Mouse (Mus musculus) layer of hippocampus, postnatal 10 days (tissue): ENCODE data around the gene Rce1. TPM values are rescaled to one million over a fixed set of nuclear protein-coding genes. Genes with fewer than 3 reads are reported as not detected.
"Not testable (repeated sequence)": the region's sequence is repeated elsewhere in the genome, so short reads cannot be mapped to it uniquely, and the experiment has no call there.

Experiments
- DNase-seq, 2 experiments: peaks; one replicate each; pipeline ENCODE4 v3.0.0; 2021; ENCODE audit warnings: low spot score in 2 of 2
- total RNA-seq, 2 experiments: library from RNA; stranded (reverse); gene quantifications; 2 replicates each; pipeline ENCODE4 v1.2.3; 2021

Gene Rce1
- total RNA-seq, 2 experiments from 2014 or later: 19.8 to 20.9 TPM

DNA sequence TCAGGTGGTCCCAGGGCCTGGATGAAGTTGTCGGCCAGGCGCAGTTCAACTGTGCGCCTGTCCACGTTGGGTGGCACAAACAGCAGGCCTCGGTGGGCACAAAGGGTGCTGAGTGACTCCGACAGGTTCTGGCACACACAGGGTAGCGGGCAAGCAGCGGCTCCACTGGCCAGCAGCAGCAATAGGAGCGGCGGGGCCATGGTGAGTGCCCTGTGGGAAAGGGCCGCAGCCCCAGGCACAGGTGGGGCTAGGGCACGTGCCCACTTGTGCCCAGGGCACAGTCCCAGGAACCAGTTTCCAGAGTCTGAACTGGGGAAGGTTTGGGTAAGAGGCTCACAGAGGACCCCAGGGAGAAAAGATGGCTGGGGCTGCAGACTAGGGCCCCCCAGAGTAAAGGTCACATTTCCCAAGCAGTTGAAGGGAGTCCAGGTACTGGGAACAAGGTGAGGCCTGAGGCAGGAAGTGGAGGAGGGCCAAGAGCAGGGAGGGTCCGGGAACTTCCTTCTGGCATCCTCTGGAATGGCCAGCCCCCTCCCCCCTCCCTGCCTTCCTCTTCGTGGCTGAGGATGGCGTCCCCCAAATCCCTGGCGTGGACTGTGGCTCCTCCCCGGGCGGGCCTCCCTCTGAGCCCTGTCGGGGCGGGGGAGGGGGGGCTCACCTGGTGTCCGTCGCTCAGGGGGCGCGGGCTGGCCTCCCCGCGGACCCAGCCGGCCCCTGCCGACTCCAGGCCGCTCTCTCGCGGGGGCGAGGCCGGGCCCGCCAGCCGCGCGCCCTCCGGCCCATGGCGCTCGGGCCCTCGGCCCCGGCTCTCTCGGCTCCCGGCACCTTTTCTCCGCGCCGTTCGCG, 10.9 kb downstream of the Rce1 start:
- DNase-seq: peak in 1 of 2 experiments; percentile 55

DNA sequence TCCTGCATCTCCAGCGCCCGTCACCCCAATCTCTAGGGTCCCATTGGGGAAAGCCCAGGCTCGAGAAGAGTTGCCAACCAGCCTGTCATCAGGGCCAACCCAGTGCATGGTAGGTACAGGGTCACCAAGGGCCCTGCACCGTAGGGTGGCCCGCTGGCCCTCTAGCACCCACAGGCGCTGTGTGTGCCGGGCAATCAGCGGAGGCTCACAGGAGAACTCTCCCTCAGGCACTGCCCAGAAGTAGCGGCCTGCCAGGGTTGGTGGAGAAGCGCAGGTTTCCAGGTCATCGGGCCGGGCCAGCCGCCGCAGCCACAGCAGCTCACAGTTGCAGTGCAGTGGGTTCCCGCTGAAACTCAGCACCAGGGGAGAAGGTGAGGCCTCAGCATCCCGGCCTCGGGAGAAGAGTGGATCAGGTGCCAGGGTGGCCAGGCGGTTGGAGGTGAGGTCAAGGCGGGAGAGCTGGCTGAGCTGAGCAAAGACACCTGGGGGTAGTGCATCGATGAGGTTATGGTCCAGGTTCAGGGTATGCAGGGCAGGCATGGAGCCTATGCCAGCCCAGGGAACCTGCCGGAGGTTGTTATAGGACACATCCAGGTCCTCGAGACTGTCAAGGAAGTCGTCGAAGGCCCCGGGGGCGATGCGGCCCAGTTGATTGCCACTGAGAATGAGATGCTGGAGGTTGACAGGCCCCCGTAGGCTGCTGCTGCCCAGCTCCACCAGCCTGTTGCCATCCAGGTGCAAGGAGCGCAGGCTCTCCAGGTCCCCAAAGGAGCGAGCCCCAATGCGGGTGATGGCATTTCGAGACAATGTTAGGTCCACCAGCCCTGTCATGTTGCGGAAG, 11.8 kb downstream of the Rce1 start:
- no peak for DNase-seq

DNA sequence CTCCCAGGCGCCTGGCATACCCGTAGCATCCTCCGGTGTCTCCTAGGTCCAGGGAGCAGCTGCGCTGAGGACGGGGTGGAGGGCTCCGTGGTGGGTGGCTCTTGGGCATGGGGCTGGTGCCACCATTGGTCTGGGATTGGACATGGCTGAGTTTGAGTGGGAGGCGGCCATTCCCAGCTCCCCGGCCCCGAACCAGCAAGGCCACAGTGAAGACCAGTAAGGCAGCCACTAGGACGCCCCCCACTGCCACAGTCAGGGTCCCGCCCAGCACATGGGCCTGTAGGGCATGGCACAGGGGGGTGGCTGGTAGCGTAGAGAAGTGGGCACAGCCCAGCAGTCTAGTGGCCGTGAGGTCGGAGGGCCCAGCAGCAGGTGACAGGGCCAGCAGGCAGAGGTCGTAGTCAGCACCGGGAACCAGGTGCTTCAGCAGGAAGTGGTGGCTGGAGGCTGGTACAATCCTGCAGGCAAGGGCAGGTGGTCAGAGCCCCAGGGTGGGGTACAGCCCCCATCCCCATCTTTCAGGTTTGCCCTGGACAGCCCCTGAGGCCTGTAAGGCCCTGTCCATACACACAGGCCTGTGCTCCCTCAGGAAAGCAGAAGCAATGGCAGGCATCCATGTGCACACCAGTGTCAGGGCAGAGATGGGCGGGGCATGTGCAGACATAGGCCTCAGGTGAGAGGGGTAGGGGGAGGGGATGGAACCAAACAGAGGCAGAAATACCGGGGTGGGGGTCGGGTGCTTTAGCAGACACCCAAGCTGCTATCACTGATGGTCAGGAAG, 13.1 kb downstream of the Rce1 start:
- DNase-seq: no peak

DNA sequence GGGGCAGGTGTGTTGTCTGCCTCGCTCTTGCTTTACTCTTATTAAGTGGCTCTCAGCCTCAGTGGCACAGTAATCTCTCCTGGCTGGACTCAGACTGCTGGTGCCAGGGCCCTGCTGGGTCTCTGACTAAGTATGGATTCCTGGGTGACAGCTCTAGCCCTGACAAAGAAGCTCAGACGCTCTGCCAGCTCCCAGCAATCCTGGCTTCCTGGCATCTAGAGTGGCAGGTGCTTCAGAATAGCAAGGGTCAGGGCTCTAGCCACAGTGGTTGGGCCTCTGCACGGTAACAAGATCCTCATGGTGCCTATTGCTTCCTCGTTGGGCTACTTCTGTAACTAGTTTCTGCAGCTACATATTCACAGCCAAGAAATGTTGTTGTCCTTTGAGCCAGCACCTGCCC, 15.3 kb downstream of the Rce1 start:
- no peak for DNase-seq

DNA sequence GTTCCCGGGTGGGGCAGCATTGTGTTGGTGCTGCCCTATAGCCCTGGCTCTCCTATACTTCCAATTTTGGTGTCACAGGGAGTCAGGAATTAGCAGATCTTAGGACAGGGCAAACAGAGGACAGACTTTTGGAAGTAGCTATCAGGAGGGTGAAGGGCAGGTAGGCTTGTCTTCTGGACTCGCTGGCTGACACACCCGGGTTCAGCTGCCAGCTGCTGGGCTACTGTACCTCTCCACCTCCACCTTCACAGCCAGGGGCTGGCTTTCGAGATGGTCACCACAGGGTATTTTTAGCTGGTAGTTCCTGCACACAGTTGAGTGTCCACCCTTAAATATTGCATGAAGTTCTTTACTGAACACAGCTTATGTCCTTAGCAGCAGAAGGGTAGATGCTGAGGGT, 16.9 kb downstream of the Rce1 start:
- DNase-seq: no peak

DNA sequence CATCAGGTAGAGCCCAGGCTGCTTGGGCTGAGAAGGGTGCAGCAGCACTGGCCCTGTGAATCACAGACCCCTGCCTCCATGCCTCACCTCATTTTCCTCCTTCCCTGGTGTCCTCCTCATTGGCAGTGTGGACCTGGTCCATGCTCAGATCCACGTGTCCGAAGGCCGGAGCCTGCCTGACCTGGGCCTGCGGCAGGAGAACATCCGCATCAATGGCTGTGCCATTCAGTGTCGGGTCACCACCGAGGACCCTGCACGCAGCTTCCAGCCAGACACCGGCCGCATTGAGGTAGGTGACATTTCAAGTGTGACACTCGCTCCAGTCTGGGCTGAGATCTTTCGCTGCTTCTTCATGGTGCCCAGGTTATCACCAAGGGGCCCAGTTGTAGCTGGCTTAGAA, 18.0 kb downstream of the Rce1 start:
- DNase-seq: no peak

DNA sequence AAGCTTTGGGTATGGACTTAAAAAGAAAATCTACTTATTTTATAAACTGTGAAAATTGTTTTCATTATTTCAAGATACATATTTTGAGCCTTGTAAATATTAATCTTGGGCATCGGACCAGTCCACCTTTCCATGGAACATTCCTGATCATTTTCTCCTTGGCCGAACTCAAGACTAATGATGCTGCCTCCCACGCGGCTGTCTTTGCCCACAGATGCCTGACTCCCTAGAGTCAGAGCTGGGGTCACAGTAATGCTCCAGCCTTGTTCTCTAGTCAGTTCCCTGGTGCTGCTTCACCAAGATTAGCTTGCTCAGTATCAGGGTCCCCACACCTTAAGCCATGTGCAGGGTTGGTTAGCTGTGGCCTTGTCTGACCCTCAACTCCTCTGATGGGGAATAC, 19.8 kb downstream of the Rce1 start:
- no peak for DNase-seq

DNA sequence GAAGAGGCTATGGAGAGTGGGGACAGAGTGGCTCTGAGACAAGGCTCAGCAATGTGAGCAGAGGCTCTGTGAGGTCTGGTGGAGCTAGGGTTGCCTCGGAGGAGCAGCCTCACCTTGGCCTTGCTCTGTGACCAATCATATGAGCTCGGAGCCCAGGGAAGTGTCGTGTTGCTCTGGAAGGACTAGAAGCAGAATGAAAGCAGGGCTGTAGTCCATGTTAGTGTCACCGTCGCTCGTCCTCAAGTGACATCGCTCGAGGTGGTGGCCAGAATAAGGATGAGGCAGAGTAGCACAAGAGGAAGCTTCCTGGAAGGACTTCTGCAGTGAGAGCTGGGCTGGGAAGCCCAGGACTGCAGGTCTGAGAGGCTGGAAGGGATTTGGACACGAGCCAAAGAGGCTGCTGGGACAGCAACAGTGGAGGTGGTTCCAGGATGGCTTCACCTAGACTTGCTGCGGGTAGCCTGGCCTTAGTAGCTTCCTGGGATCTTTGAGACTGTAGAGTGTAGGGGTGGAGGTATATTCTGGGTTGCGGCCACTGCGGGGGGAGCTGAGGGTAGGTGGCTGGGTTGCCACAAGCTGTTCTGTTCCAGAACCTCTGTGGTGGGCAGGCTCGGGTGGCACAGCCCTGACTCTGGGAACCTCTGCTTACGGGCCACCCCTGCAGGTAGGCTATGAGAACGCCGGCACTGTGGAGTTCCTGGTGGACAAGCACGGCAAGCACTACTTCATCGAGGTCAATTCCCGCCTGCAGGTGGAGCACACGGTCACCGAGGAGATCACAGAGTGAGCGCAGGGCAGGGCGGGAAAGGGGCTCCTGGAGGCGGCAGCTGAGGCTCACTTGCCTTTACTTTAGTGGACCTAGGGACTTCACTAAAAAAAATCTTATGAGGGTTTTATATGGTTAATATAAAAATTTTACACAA, 21.4 kb downstream of the Rce1 start:
- DNase-seq: no peak

DNA sequence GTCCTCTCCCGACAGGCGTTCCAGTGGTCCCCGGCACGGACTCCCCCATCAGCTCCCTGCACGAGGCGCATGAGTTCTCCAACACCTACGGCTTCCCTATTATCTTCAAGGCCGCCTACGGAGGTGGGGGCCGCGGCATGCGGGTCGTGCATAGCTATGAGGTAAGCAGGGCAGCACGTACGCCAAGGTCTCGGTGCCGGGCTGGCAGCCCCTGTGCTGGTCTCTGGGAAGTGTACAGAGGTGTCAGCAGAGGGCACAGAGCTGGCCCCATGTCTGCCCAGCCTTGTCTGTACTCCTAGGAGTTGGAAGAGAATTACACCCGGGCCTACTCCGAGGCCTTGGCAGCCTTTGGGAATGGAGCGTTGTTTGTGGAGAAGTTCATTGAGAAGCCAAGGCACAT, 23.0 kb downstream of the Rce1 start:
- no peak for DNase-seq

DNA sequence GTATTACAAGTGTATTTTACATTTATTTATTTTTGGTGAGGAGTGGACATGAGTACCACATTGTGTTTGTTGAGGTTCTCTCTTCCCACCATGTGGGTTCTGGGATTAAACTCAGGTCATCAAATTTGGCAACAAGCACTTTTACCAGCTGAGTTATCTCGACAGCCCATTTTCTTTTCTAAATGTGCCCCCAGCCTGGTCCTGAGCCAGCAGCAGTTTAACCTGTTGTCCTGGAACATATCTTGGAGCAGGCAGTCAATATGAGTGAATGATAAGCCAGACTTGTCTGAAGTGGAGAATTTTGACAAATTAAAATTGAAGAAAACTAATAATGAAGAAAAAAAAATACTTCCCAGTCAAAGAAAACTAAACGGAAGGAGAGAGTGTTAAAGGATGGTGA, 29.4 kb downstream of the Rce1 start:
- no peak for DNase-seq

DNA sequence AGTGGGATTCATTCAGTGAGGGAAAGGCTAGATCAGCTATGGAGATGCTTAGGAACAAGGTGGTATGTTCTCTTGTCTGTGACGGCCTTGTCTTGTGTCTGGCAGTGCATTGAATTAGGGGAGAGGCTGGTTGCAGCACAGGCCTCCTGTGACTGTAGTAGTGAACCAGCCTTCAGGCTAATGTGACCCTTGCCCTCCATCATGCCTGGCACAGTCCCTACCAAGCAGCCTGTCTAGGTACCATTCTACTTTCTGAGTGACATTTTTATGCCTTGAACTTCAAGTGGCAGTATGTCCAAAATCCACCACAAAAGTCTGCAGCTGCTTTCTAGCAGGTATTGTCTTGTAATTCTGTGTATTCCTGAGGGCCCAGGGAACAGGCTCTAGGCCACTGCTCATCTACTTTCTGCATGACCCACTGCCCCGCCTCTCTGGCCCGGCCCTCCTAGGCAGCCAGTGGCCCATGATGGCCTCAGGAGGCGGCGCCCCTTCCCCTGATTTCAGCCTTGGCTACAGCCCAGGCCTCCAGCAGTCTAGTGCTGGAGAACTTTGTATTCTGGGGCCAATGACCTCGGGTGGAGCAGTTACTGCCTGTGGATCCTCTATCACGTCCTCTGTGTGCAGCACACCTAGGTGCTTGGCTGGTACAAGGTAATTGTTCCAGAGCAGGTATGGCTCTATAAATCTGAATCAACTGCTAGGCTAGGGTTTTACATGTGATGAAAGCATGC, 31.5 kb downstream of the Rce1 start:
- DNase-seq: no peak

DNA sequence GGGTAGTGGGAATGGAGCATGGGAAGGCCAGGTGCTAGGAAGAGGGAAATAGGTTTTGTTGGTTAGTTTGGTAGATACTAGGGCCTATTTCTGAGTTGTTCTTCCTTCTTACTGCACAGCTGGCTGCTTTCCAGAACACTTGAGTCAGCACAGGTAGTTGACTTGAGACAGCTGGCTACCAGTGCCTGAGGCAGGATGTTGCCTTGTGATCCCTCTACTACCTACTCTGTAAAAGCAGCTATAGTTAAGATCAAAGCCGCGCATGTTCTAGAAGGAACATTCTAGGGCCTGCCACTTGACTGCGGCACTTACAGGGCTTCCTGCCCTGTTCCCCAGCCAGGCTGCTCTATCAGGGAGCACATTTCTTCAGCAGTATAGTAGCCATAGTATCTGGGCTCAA, 35.4 kb downstream of the Rce1 start:
- DNase-seq: no peak

DNA sequence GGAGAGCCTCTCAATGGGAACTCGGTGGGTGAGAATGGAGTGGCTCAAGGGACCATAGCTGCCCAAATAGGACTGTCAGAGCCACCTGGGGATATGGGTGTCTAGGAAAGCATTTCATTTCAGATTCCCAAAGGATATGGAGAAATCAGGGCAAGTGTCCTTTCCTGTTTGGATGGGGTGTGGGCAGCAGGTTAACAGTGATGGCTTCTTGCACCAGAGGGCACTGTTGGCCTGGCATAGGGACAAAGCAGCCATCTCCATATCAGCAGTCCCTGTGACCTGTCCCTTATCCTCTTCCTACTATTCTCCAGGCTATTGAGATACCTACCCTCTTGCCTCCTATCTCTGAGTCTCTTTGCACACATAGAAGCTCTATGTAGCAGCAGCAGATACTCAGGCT, 36.4 kb downstream of the Rce1 start:
- DNase-seq: no peak

DNA sequence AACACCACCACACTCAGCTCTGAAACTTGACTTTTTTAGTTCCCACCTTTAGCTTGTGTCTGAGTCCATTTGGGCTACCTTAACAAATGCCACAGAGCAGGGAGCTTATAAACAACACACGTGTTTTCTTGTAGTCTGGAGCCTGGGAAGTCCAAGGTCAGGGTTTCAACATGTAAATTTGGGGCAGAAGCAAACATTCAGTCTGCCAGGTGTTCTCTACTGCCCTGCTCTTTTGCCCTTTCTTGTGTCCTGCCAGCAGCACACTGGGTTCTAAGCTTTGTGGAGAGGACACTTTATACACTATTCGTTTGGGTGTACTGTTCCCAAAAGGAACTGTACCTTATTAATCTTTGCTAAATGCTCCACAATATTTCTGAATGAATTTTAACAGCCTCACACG, 37.0 kb downstream of the Rce1 start:
- no peak for DNase-seq

DNA sequence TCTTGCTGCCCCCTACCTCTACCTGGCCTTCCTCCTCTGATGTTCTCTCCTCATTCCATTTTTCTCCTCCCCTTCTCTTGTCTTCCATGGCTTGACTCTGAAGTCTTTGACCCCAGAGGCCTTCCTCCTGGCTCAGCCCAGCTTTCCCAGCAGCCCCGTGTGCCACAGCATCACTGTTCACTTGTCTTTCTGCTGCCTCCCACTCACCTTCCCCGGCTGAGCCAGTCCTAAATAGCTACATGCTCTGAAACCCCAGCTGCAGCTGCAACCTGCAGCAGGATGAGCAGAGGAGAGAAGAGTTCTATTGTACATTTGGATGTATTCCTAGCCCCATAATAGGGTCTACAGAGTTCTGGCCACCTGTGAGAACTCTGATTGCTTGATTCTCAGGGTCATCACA, 38.0 kb downstream of the Rce1 start:
- no peak for DNase-seq

DNA sequence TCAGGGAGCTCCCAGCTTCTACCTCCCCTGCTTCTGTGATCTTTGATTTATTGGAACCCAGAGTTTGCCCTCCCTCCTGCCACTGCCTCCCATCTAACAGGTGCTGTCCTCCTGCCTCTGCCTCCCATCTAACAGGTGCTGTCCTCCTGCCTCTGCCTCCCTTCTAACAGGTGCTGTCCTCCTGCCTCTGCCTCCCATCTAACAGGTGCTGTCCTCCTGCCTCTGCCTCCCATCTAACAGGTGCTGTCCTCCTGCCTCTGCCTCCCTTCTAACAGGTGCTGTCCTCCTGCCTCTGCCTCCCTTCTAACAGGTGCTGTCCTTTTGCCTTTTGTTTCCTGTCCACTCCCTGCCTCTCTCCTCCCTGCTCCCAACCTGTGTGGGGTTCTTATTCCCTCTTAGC, 38.7 kb downstream of the Rce1 start:
- DNase-seq: not testable (repeated sequence)

DNA sequence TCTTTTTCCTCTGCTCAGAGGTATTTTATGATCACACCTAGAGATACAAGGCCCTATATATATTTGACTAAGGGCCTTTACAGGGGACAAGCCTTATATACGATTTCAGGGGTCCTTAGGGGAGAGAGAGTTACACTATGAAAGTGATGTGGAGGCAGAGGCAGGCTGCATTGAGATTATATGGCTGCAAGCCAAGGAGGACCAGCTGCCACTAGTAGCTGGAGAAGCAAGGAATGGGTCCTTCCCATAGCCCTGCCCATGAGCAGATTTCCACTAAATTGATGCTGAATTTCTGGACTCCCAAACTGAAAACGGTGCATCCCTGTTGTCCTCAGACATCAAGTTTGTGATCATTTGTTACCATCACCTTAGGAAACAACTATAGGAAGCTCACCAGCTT, 41.6 kb downstream of the Rce1 start:
- DNase-seq: no peak

DNA sequence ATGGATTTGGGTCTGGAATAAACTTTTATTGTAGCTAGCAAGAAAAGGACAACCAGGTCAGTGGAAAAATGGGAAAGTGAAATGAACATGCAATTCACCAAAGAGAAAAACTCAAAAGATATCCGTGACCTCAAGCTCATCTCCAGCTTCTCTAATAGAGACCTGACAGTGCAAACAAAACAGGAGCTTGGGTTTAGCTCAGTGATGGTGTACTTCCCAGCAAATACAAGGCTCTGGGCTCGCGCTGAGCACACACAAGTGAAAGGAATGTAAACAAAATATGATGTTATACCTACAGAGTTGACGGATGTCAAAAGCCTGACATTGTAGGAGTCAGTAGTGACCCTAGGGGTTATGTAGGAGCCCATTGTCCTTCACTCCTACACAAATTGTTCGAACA, 46.1 kb downstream of the Rce1 start:
- DNase-seq: no peak

DNA sequence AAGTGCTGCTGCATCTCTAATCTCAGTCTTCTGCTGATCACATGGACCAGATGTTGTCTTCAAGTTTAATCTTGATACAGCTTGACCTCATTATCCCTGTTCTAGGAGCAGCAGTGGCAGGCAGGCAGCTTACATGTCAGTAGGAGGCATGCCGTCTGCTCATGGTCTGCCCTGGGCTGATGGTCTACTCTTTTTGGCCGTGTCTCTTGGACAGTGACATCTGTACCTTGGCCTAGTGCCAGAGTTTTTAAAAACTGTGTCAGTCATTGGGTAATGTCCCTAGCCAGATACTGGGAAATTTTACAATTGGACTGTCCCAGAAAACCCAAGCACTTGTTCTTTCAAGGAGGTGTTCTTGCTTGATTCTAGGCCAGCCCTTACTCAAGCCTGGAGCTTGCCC, 46.6 kb downstream of the Rce1 start:
- no peak for DNase-seq

DNA sequence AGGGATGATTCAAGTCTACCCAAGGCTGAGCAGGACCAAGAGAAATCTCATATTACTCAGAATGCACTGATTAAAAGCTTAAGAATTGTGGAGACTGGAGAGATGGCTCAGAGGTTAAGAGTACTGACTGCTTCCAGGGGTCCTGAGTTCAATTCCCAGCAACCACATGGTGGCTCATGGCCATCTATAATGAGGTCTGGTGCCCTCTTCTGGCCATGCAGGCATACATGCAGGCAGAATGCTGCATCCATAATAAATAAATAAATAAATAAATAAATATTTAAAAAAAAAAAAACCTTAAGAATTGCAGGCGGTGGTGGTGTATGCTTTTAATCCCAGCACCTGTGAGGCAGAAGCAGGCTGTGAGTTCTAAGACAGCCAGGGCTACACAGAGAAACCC, 52.2 kb downstream of the Rce1 start:
- no peak for DNase-seq
